Mouse (Mus musculus) retina, adult 2 months (tissue): ENCODE data around the gene Gale.

Experiments
- DNase-seq: peaks from one replicate; pipeline ENCODE4 v3.0.0-alpha.2; 2012; ENCODE audit warnings: low read depth, low spot score

Gene Gale

DNA sequence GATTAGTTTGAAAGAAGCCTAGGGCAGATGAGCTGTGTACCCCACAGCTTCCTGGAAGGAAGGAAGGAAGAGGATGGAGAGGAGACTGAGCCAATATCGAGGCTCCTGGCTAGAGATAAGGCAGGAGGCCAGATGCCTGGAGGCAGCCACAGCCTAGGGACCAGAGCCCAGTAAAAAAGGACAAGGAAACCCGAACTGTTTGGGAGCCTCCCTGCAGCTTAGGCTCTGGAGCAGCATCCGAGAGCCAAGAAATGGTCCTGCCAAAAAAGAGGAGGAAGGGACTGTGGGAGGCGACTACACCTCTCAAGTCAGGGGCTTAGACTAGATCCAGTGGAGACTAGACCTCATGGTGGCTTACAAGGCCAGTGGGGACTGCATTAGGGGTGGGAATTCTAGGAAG, 20.1 kb upstream of the Gale start:
- no peak for DNase-seq

DNA sequence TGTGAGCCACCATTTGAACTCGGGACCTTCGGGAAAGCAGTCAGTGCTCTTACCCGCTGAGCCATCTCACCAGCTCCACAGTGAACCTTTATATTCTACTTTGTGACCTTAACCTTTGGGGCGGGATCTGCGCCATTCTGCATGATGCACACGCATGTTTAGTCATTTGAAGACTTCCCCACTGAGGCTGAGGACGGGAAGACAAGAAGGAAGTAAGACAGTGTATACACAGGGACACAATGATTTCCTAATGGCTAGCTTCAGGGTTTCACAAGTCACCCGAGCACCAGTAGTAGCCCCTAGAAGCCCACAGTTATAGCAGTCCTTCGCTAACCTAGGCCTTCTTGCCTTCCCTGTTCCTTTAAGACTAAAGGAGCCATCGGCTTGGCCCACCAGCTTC, 17.8 kb upstream of the Gale start:
- no peak for DNase-seq

DNA sequence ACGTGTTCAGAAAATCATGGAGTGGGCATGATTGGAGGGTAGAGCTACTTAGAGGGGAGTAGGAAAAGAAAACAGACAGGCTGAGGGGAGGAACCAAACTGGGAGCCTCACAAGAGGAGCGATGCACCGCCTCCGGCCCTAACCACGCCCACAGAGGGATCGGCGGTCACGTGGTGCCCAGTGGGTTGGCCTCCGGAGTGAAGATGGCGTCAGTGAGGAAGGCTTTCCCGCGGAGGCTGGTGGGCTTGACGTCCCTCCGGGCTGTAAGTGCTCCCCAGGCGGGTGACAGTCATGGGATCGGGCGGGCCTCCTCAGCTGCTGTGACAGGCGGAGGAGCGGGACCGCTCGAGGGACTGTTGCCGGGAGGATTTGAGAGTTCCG, 17.3 kb upstream of the Gale start, which contains the start of gene Hmgcl:
TSS of gene Hmgcl (plus strand) at position 171 of the 381 bp plus-strand sequence.
- peak; percentile 72 for DNase-seq

DNA sequence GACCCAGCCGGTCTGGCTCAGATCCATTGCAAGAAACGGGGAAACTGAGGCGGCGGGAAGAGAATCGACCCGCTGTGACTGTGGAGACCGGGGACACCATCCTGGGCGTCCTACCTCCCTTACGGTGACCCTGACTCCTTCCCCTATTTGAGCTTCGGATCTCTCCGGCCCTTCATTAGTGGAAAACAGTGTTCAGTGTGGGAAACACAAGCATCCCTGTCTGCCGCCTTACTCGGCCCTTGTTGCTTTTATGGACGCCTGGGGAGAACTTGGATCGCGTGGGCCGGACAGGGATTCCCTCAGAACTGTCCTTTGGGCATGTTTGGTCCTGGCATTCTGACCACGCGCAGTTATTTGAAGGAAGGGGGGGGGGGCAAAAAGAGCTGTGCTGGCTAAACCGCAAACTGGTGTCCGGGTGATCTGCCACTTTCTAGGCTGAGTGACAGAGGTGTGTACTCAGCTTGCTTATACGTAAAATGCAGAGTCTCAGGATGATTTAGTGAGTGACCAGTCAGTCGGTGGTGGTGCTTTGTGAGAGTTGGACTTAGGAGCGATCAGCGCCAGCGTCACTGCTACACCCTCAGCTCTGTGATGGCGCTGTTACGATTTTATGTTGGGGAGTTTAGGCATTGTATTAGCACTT, 16.7 kb upstream of the Gale start:
- DNase-seq, result no peak

DNA sequence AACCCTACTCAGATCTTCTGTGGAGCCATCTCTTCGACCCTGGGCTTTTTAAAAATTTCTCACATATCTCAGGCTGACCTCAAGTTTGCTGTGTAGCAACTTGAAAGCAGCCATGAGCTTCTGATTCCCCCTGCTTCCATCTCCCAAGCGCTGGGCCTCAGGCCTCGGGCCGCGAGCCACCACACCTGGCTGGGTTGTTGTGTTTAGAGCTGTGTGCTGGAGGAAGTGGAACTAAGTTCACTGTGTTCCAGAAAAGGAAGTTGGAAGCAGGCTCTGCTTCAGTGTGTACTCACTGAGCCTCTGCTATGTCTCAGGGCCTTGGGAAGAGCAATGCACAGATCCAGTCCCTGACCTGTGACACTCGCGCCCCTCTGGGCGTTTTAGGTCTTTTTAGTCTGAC, 15.4 kb upstream of the Gale start:
- DNase-seq, result no peak

DNA sequence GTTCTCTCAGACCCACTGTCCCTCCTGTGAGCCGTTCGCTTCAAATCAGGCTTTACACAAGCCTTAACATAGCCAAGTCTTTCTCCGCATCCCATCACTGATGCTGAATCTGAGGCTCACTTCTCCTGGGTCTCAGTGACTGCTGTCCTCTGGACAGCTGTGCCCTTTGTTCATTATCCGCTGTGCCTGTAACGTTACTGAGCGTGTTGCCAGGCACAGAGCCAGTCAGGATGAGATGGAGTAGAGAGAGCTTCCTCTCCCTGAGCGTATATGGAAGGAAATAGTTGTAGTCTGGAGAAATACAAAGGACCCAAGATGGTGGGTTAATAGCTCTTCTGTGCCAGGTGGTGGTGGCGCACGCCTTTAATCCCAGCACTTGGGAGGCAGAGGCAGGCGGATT, 14.1 kb upstream of the Gale start:
- no peak for DNase-seq

DNA sequence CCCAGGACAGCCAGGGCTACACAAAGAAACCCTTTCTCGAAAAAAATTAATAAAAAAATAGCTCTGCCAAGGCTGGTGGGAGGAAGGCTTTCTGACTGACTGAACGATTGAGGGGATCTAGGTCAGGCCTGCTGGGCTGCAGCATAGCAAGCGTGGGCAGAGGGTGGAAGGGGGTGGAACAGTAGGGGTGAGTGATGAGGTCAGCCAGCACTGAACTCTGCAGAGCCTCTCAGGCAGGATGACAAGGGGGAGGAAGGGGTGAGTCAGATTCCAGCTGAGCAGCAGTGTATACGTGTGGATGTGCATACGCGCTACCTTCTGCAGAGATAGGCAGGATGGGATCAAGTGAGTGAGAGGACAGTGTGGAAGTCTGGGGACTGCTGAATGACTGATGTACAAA, 13.6 kb upstream of the Gale start:
- no peak for DNase-seq

DNA sequence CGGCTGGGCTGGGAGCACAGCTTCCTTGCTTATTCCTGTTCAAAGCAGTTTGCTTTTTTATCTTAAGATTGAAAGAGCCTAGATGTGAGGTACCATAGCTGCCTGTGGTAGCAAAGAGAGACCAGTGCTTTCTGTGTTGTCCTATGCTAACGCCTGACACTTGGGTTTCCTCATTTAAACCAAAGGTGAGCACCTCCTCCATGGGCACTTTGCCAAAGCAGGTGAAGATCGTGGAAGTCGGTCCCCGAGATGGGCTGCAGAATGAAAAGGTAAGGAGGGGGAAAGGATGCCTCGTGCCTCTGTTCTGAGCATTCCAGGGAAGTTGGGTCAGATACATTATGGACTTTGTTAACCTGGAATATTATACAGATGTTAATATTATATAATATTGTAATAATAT, 13.2 kb upstream of the Gale start:
- DNase-seq, result no peak

DNA sequence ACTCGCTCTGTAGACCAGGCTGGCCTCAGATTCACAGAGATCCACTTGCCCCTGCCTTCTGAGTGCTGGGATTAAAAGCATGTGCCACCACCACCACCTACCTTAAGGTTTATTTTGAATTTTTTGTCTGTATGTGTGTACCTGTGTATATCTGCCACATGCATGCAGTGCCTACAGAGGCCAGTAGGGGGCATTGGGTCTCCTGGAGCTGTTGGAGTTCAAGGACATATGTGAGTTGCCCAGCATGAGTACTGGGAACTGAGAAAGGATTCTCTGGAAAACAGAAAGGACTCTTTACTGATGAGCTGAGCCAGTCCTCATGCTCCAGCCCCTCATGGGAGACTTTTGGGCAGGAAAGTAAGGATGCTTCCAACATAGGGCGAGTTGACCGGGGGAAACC, 12.0 kb upstream of the Gale start:
- no peak for DNase-seq

DNA sequence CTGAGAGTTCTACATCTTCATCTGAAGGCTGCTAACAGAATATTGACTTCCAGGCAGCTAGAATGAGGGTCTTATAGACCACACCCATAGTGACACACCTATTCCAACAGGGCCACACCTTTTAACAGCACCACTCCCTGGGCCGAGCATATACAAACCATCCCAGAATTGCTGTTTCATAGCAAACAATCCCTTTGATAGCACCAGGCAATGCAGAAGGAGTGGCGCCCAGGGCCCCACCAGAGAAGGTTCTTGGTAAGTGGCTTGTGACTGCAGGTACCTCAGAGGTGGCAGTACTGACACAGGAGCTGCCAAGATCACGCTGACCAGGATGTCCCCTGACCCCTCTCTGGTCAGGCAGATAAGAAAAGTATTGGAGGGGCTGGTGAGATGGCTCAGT, 10.3 kb upstream of the Gale start:
- no peak for DNase-seq

DNA sequence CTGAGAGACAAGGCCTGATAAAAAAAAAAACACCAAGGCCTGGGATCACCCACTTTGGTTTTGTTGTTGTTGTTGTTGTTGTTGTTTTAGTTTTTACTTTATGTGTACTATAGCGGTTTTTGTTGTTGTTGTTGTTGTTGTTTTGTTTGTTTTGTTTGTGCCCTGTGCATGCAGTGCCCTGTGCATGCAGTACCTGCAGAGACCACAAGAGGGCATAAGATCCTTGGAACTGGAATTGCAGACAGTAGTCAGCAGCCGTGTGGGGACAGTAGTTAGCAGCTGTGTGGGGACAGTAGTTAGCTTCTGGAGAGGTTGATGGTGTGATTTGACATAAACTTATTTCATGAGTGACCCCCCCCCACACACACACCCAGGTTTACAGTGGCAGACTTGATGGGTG, 9.3 kb upstream of the Gale start:
- peak; percentile 65 for DNase-seq

DNA sequence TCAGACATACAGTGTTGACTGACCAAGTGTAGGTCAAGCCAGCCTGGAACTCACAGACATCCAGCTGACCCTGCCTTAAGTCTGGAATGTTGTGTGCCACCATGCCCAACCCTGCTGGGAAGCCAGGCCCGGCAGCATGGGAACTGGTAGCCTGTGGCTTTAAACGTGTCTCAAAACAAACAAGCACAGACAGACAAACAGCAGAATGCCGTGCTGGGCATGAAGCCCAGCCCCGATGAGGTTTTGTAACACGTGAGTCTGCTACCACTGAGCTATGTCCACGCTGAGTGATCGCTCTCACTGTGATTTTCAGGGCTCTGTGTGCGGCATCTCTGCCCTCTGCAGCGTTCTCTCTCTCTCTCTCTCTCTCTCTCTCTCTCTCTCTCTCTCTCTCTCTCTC, 7.6 kb upstream of the Gale start:
- no peak for DNase-seq

DNA sequence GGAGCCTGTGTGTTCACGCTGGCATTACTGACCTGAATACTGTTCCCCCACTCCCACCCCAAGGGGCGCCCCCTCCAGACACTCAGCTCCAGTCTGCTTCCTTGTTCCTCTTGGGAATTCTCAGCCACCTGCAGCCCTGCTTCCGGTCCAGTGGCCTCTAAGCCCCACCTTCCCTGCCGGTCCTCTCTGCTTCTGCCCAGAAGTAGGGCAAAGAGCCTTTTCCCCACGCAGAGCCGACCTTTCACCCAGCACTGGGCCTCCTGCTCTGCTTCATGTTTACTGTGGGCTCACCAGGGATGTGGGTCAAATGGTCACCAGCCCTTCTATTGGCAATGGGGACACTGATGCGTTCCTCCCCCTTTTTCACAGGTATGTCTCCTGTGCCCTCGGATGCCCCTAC, 5.2 kb upstream of the Gale start:
- DNase-seq, result no peak

DNA sequence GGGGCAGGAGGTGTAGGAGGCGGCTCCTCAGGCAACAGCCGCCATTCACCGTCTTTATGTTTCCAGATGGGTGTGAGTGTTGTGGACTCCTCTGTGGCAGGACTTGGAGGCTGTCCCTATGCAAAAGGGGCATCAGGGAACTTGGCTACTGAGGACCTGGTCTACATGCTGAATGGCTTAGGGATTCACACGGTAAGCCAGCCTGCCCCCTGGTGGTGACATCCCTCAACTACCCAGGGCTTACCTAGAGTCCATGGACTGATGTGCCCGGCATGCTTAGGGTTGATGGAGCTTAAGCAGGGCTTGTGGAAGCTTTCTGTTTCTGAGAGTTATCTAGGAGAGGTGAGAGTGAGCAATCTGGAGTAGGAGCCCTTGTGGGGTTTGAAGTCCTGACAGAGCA, 2.8 kb upstream of the Gale start:
- peak; percentile 64 for DNase-seq

DNA sequence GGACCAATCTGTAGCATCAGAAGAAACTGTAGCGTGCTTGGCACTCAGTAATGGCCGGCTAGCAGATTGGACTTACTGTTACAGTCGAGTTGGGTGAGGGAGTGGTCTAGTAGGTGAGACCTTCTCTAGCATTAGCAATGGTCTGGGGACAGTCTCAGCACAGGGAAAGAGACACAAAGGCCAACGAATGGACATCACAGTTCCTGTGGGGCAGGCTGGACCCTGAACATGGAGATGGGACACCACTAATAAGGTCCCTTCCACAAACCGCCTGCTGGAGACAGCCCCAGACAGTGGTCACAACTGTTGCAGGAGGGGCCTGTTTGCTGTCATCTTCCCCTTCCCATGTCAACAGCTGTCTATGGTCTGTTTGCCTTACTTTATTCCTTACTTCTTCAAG, 1.8 kb upstream of the Gale start:
- DNase-seq, result no peak

DNA sequence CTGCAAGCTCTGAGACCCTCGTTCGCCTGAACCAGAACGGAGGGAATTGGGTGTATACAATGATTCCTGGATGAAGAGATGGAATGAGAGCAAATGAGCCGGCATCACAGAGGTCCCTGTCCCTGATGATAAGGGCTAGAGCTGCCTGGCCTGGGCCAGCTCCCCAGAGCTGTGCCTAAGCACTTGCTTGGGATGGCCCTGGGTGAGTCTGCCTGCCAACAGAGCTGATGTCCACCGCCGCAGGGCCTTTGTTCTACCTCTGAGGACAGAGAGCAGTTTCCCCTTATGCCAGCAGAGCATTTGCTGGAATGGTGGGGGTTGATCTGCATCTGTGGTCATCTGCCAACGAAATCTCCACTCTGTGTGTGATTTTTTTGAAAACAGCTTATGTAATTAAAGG, 1.3 kb upstream of the Gale start:
- DNase-seq, result no peak

DNA sequence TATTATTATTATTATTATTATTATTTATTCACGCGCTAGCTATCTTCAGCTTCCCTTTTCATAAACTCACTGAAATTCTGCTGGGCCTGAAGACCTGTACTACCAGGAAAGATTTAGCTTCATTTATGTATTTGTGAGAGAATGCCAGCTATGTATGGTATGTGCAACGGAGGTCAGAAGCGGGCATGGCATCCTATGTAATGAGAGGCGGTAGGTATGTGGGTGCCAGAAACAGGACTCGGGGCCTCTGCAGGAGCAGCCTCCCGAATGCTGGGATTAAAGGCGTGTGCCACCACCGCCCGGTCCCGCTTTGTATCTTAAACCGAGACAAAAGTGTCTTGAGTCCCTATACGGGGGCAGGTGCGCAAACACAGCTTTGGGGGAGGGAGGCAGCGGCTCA, 581 bp upstream of the Gale start:
- DNase-seq, result no peak

DNA sequence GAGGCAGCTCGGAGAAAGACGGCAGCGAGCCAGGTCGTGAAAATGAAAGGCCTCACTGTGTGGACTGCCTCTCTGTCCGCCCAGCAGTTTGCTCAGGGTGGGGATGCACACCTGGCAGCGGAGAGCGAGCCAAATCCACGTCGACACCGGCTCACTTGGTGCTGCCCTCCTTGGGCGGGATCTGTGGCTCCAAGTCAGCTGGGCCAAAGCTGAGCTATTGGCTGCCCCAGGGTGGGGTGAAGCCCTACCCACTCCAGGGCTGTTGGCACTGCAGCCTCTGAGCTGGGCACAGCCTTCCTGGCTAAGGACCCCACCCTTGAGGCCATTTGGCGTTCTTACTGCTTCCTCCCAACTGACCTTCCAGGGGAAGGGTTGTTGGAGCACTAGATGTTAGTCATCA, 899 bp downstream of the Gale start:
- DNase-seq, result no peak

DNA sequence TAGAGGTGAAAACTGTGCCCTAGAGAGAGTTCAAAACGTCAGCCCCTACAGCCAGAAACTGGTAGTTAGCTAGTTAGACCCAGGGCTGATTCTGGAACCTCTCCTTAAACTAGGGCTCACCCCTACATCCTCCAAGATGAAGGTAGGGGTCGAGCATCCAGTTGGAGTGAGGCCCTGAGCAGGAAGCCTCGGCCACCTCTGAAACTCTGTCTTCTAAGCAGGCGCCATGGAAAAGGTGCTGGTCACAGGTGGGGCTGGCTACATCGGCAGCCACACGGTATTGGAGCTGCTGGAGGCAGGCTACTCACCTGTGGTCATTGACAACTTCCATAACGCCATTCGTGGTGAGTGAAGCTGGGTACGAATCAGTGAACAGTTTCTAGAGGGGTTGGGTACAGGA, 1.6 kb downstream of the Gale start:
- no peak for DNase-seq

DNA sequence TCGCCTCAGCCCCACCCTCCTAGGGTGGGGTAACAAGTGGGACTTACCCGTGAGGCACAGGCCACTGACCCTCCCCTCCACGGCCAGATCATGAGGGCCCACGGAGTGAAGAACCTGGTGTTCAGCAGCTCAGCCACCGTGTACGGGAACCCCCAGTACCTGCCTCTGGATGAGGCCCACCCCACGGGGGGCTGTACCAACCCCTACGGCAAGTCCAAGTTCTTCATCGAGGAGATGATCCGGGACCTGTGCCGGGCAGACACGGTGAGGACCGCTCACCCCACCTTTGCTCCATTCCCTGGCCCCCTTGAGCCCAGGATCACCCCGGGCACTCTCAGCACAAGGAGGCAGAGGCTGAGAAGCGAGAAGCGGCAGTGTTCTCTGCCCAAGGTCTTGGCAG, 2.8 kb downstream of the Gale start:
- DNase-seq, result no peak

DNA sequence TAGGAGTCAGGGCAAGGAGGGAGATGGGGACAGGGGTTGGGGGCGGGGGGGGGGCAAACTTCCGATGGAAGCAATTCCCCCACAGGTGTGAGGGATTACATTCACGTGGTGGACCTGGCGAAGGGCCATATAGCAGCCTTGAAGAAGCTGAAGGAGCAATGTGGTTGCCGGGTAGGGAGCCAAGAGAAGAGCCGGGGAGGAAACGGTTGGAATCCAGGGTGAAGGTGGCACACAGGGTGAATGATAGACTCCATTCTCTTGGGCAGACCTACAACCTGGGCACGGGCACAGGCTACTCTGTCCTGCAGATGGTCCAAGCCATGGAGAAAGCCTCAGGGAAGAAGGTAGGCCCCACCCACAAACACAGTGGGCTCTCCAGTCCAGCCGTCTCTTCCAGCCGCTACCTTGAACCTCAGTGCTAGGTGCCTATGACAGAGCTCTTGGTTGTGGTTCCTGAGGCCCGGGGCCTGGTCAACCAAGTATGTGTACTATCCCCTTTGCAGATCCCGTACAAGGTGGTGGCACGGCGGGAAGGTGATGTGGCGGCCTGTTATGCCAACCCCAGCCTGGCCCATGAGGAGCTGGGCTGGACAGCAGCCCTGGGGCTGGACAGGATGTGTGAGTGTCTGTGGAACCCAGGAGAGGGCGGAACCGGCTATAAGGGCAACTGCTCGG, 3.7 kb downstream of the Gale start:
- no peak for DNase-seq

DNA sequence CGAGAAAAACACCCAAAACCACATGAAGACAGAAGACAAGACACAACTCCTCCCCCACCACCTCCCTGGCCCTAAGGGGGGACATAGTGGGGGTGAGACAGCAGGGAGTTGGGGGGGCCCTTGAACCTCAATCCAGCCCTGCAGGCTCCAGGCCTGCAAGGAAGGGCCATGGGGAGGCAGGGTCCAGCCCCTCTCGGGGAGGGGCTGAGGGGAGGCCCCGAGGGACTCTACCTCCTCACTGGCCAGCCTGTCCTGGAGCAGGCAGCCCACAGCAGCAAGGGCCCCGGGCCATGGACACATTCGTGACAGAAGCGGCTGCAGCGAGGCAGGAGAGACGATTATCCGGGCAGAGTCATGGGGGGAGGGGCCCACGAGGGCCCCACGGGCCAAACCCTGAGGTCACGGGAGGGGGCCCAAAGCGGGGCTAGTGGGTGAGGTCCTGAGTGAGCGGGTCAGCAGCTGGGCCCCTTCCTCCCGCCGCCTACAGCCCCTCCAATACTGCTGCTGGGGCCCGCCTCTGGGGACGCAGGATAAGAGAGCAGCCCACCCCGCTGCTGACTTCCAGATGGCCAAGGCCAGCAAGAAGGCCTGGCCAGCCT, 4.8 kb downstream of the Gale start:
- no peak for DNase-seq

DNA sequence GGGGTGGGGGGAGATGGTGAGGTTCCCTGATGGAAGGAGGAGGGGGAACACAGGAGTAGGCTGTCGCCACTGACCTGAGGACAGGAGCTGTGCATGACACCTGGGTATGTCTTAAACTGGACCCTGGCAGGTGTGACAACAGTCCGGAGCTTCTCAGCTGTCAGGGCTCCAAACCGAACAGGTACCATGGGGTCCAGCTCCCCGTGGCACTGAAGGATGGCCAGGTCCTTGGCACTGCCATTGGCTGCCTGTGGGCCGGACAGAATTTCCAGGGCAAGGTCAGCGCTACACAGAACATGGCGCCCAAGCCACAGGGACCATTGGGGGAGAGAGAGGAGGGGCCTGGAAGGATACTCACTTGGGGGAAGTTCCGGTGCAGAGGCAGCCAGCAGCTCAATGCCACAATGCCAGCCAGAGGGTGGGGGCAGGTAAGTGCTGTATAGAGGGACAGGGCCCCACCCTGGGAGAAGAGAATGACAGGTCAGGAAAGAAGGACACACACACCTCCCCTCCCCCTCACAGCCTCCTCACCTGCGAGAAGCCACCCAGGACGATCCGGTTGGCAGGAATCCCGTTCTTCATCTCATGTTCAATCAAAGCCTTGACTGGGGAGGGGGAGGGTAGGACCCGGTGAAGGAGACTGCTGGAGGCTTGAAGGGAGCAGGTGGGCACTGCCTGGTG, 5.7 kb downstream of the Gale start:
- no peak for DNase-seq
